Mouse (Mus musculus) kidney, embryonic 14.5 days (tissue): Measurements from ENCODE around the gene Pkp4. TPM values are rescaled to one million over a fixed set of nuclear protein-coding genes. Genes with fewer than 3 reads are reported as not detected.

Experiments used
- ATAC-seq: fragments of 200-750 bp; cut with Nextera tagmentation; 2 replicates; pipeline ENCODE4 v1.8.0; 2017; ENCODE audit warnings: moderate number of reproducible peaks, mild to moderate bottlenecking, moderate TSS enrichment, moderate library complexity; ENCODE audit not compliant: low FRiP score, low TSS enrichment
- H3K27ac ChIP-seq: fragments of 300-500 bp; sonication (generic); 2 replicates; pipeline ENCODE4 v1.5.1; 2014; ENCODE audit warnings: low read depth, mild to moderate bottlenecking, low read length, moderate library complexity, mixed read lengths
- H3K27me3 ChIP-seq: fragments of 300-500 bp; sonication (generic); 2 replicates; pipeline ENCODE4 v1.6.1; 2014; ENCODE audit warnings: mild to moderate bottlenecking, low read length; ENCODE audit not compliant: control insufficient read depth, insufficient read depth
- H3K36me3 ChIP-seq: fragments of 300-500 bp; sonication (generic); 2 replicates; pipeline ENCODE4 v1.6.1; 2014; ENCODE audit warnings: low read length, mixed read lengths; ENCODE audit not compliant: control insufficient read depth, insufficient read depth
- H3K4me1 ChIP-seq: fragments of 300-500 bp; sonication (generic); 2 replicates; pipeline ENCODE4 v1.6.1; 2014; ENCODE audit warnings: low read length, mixed read lengths; ENCODE audit not compliant: control insufficient read depth, insufficient read depth
- H3K4me2 ChIP-seq: fragments of 300-500 bp; sonication (generic); replicated peaks from 2 replicates; pipeline ENCODE4 v1.6.1; 2014; ENCODE audit warnings: low read depth, mild to moderate bottlenecking, low read length
- H3K4me3 ChIP-seq: fragments of 300-500 bp; sonication (generic); 2 replicates; pipeline ENCODE4 v1.5.1; 2014; ENCODE audit warnings: mild to moderate bottlenecking, low read length
- H3K9ac ChIP-seq: fragments of 300-500 bp; sonication (generic); 2 replicates; pipeline ENCODE4 v1.6.1; 2014; ENCODE audit warnings: low read depth, mild to moderate bottlenecking, low read length, moderate library complexity
- H3K9me3 ChIP-seq: fragments of 300-500 bp; sonication (generic); 2 replicates; pipeline ENCODE4 v1.6.1; 2016; ENCODE audit warnings: low read length; ENCODE audit not compliant: control insufficient read depth
- whole genome bisulfite sequencing: fragments of 180-500 bp; shearing (Covaris S2); extraction: QIAGEN DNeasy Blood & Tissue Kit; methylation state at CpG from one replicate; pipeline ENCODE4 v1.1.7; 2014; 5-methylcytosine and 5-hydroxymethylcytosine counted together
- polyA plus RNA-seq: library from polyadenylated mRNA; unstranded; fragments of >200 nt; fragmentation: Nextera tagmentation; extraction: Ambion mirVana; gene quantifications from 2 replicates; pipeline ENCODE4 v1.2.1, GENCODE M21; 2014

Pkp4 gene
- polyA plus RNA-seq, 1 experiment from 2014 or later: 29.7 TPM

DNA sequence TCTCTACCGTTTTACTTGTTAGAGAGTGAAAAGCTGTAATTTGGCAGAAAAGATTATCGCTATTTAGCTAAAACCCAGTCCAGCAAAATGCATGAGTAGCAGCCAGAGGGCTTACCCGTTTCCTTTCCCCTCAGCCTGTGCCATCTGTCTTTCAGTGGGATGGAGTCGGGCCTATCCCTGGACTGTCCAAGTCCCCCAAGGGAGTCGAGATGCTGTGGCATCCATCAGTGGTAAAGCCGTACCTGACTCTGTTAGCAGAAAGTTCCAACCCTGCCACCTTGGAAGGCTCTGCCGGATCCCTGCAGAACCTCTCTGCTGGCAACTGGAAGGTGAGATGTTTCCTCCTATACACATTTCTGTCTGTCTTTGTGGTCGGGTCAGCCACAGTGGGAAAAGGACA is 178.3 kb downstream of the Pkp4 start:
- H3K9ac ChIP-seq: no peak overlapping the region
- no peak for ATAC-seq
- H3K36me3 ChIP-seq: peaks cover 50% of the 10 kb centered on the region
- 85% methylated on average over 8 of the region's 8 CpGs for WGBS
- no peak overlapping the region for H3K4me2 ChIP-seq
- H3K4me1 ChIP-seq: no peaks in the 10 kb centered on the region
- peak overlapping the region; percentile 24; the same call in 1 of the 2 replicates for H3K27ac ChIP-seq
- no peaks in the 10 kb centered on the region for H3K9me3 ChIP-seq
- no peaks in the 10 kb centered on the region for H3K27me3 ChIP-seq
- no peak overlapping the region for H3K4me3 ChIP-seq

GRCm38 (mm10) chr2:59339776-59340539 is 179.3 kb downstream of the Pkp4 start:
- Histone ChIP-seq H3K27me3 (no peaks in the 10 kb centered on the region), H3K4me3 (no peak overlapping the region), H3K4me1 (no peaks in the 10 kb centered on the region), H3K9ac (no peak overlapping the region), H3K27ac (no peak overlapping the region), H3K9me3 (no peaks in the 10 kb centered on the region), H3K36me3 (peaks cover 52% of the 10 kb centered on the region), H3K4me2 (no peak overlapping the region)
- WGBS: 81% methylated on average over 5 of the region's 5 CpGs
- ATAC-seq: no peak

GRCm38 (mm10) chr2:59340878-59341277 is 180.2 kb downstream of the Pkp4 start:
- no peaks in the 10 kb centered on the region for H3K27me3 ChIP-seq
- no peak overlapping the region for H3K4me2 ChIP-seq
- no peak overlapping the region for H3K27ac ChIP-seq
- H3K4me3 ChIP-seq: no peak overlapping the region
- H3K4me1 ChIP-seq: no peaks in the 10 kb centered on the region
- H3K9me3 ChIP-seq: no peaks in the 10 kb centered on the region
- 96% methylated on average over 1 of the region's 1 CpGs for WGBS
- peaks cover 55% of the 10 kb centered on the region for H3K36me3 ChIP-seq
- no peak overlapping the region for H3K9ac ChIP-seq
- ATAC-seq: no peak

GRCm38 (mm10) chr2:59342591-59343210 is 182.1 kb downstream of the Pkp4 start:
- Histone ChIP-seq H3K27me3 (no peaks in the 10 kb centered on the region), H3K9ac (no peak overlapping the region), H3K9me3 (no peaks in the 10 kb centered on the region), H3K27ac (no peak overlapping the region), H3K4me1 (no peaks in the 10 kb centered on the region), H3K4me3 (no peak overlapping the region), H3K36me3 (peaks cover 52% of the 10 kb centered on the region), H3K4me2 (no peak overlapping the region)
- 93% methylated on average over 6 of the region's 6 CpGs for WGBS
- no peak for ATAC-seq

GRCm38 (mm10) chr2:59343834-59344233 is 183.2 kb downstream of the Pkp4 start:
- Histone ChIP-seq H3K4me3 (no peak overlapping the region), H3K4me2 (no peak overlapping the region), H3K4me1 (no peaks in the 10 kb centered on the region), H3K36me3 (peaks cover 60% of the 10 kb centered on the region), H3K9me3 (no peaks in the 10 kb centered on the region), H3K27ac (no peak overlapping the region), H3K9ac (no peak overlapping the region), H3K27me3 (no peaks in the 10 kb centered on the region)
- 84% methylated on average over 11 of the region's 11 CpGs for WGBS
- ATAC-seq: no peak

DNA sequence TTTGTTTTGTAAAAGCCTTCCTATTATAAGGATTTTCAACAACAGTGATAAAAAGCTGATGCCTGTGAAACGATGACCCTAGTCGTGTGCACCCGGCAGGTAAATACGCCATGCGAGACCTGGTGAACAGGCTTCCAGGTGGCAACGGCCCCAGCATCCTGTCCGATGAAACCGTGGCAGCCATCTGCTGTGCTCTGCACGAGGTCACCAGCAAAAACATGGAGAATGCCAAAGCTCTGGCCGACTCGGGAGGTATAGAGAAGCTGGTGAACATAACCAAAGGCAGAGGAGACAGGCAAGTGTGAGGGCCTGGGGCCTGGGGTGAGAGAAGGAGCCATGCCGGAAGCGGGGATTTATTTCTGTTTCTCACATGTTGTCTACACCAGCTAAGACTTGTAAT is 184.0 kb downstream of the Pkp4 start:
- Histone ChIP-seq H3K4me2 (no peak overlapping the region), H3K4me1 (no peaks in the 10 kb centered on the region), H3K36me3 (peaks cover 56% of the 10 kb centered on the region), H3K4me3 (no peak overlapping the region), H3K27ac (no peak overlapping the region), H3K9me3 (no peaks in the 10 kb centered on the region), H3K27me3 (no peaks in the 10 kb centered on the region), H3K9ac (no peak overlapping the region; the same call in 1 of the 2 replicates)
- WGBS: 94% methylated on average over 13 of the region's 13 CpGs
- ATAC-seq: no peak

GRCm38 (mm10) chr2:59345141-59345839 is 184.6 kb downstream of the Pkp4 start:
- ATAC-seq: no peak

GRCm38 (mm10) chr2:59346443-59346842 is 185.8 kb downstream of the Pkp4 start:
- ATAC-seq: no peak
- Histone ChIP-seq H3K9me3 (no peaks in the 10 kb centered on the region), H3K4me3 (no peak overlapping the region), H3K27me3 (no peaks in the 10 kb centered on the region), H3K4me2 (no peak overlapping the region), H3K36me3 (peaks cover 51% of the 10 kb centered on the region), H3K27ac (no peak overlapping the region), H3K9ac (no peak overlapping the region), H3K4me1 (no peaks in the 10 kb centered on the region)
- WGBS: 63% methylated on average over 12 of the region's 12 CpGs

More at GRCm38 (mm10) chr2:59345141-59345839, 184.6 kb downstream of the Pkp4 start:
- H3K27me3 ChIP-seq: no peaks in the 10 kb centered on the region
- H3K4me2 ChIP-seq: no peak overlapping the region
- no peak overlapping the region for H3K9ac ChIP-seq
- H3K4me1 ChIP-seq: no peaks in the 10 kb centered on the region
- H3K4me3 ChIP-seq: no peak overlapping the region
- WGBS: 88% methylated on average over 11 of the region's 11 CpGs
- no peak overlapping the region for H3K27ac ChIP-seq
- peaks cover 54% of the 10 kb centered on the region for H3K36me3 ChIP-seq
- no peaks in the 10 kb centered on the region for H3K9me3 ChIP-seq

- no peaks in the 10 kb centered on the region for H3K27me3 ChIP-seq
- H3K9ac ChIP-seq: no peak overlapping the region
- H3K4me2 ChIP-seq: no peak overlapping the region
- no peak overlapping the region for H3K27ac ChIP-seq
- no peaks in the 10 kb centered on the region for H3K9me3 ChIP-seq
- no peak overlapping the region for H3K4me3 ChIP-seq
- H3K36me3 ChIP-seq: peaks cover 42% of the 10 kb centered on the region
- no peaks in the 10 kb centered on the region for H3K4me1 ChIP-seq
- WGBS: 86% methylated on average over 8 of the region's 8 CpGs
- no peak for ATAC-seq
Measured at GRCm38 (mm10) chr2:59348585-59348984, 187.9 kb downstream of the Pkp4 start.
